Mouse (Mus musculus): Measurements from ENCODE around the gene Cnnm2. TPM values are rescaled to one million over a fixed set of nuclear protein-coding genes. Genes with fewer than 3 reads are reported as not detected.

Gene Cnnm2
- total and polyA plus RNA-seq, 3 experiments, result 4.0 to 10.7 TPM; not detected in 1

- Histone ChIP-seq H3K9ac (ENCODE audit: control insufficient read depth, low read depth, low read length, poor library complexity, severe bottlenecking) (no peak overlapping the region), H3K27me3 (ENCODE audit: control insufficient read depth in 1 of 2, insufficient read depth in 2 of 2, low read length in 2 of 2) (no peaks in the 10 kb centered on the region), H3K79me2 (ENCODE audit: control insufficient read depth, insufficient read depth, low read length, poor library complexity) (no peaks in the 10 kb centered on the region; the same call in 1 of the 2 replicates), H3K36me3 (ENCODE audit: control insufficient read depth in 1 of 2, insufficient read depth in 2 of 2, low read length in 2 of 2) (peaks cover 24 to 58% of the 10 kb centered on the region in 2 experiments), H3K4me3 (ENCODE audit: control insufficient read depth in 1 of 2, insufficient read depth in 1 of 2, low read depth in 2 of 2, low read length in 2 of 2) (no peak overlapping the region), H3K9me3 (replicated peaks; ENCODE audit: insufficient read depth, low read length) (no peaks in the 10 kb centered on the region), H3K4me1 (ENCODE audit: control insufficient read depth in 1 of 2, insufficient read depth in 2 of 2, low read length in 2 of 2) (peaks cover 14 to 20% of the 10 kb centered on the region in 2 experiments), H3K27ac (ENCODE audit: control insufficient read depth, low read depth, low read length) (no peak overlapping the region)
- TF ChIP-seq USF1 (IDR thresholded peaks at IDR 0.05; ENCODE audit: low read depth, low read length) (no peak), SMC3 (IDR thresholded peaks at IDR 0.05; ENCODE audit: low read depth, low read length) (no peak), MAFK (IDR thresholded peaks at IDR 0.05; ENCODE audit: borderline replicate concordance, low read depth, low read length) (no peak), ZC3H11A (IDR thresholded peaks at IDR 0.05; ENCODE audit: low read depth, low read length) (no peak), CHD2 (IDR thresholded peaks at IDR 0.05; ENCODE audit: low read length) (no peak), MAZ (IDR thresholded peaks at IDR 0.05; ENCODE audit: low read depth, low read length) (no peak), MYB (IDR thresholded peaks at IDR 0.05; ENCODE audit: low read depth, low read length) (no peak), TCF12 (IDR thresholded peaks at IDR 0.05; ENCODE audit: low read depth, low read length) (no peak), JUND (IDR thresholded peaks at IDR 0.05; ENCODE audit: low read depth, low read length) (no peak), HCFC1 (IDR thresholded peaks at IDR 0.05; ENCODE audit: low read depth, low read length) (no peak), CHD1 (IDR thresholded peaks at IDR 0.05; ENCODE audit: low read depth, low read length) (no peak), MYC (IDR thresholded peaks at IDR 0.05; ENCODE audit: low read depth, low read length) (no peak), SIN3A (IDR thresholded peaks at IDR 0.05; ENCODE audit: low read length) (no peak), TBP (IDR thresholded peaks at IDR 0.05; ENCODE audit: low read depth, low read length) (no peak), USF2 (IDR thresholded peaks at IDR 0.05; ENCODE audit: borderline replicate concordance in 1 of 2, insufficient read depth in 1 of 2, low read depth in 1 of 2, low read length in 2 of 2) (no peak), NRF1 (IDR thresholded peaks at IDR 0.05; ENCODE audit: insufficient read depth, low read depth, low read length, poor library complexity, severe bottlenecking) (no peak), POLR2A (IDR thresholded peaks at IDR 0.05; ENCODE audit: control insufficient read depth in 1 of 2, insufficient read depth in 1 of 2, low read depth in 1 of 2, low read length in 2 of 2, poor library complexity in 1 of 2) (no peak), RCOR1 (IDR thresholded peaks at IDR 0.05; ENCODE audit: low read depth, low read length) (no peak), GABPA (IDR thresholded peaks at IDR 0.05; ENCODE audit: low read depth, low read length) (no peak)
- DNase-seq (ENCODE audit: low read depth, low spot score), result peak; percentile 32
Measured at GRCm38 (mm10) chr19:46899306-46899705, 137.9 kb downstream of the Cnnm2 start.

DNA sequence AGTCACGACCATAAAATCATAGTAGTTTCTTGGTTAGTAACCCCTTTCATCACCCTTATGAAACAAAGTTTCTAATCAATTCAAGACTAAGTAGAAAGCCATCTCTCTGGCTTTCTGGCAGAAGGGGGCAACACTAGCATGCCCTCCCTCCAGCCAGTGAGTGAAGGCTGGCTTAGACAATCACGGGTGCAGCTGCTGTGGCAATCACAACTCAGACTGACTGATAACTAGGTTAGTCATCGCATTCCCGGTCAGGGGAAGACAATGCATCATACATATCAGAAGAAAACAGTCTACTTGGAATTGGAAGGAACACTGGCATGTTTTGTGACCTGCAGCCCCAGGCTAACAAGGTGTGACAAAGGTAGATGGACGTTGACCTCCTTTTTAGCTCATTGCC lies 138.5 kb downstream of the Cnnm2 start:
- Histone ChIP-seq H3K27ac (ENCODE audit: control insufficient read depth, low read depth, low read length) (no peak overlapping the region), H3K27me3 (ENCODE audit: control insufficient read depth in 1 of 2, insufficient read depth in 2 of 2, low read length in 2 of 2) (no peaks in the 10 kb centered on the region), H3K9ac (ENCODE audit: control insufficient read depth, low read depth, low read length, poor library complexity, severe bottlenecking) (no peak overlapping the region), H3K79me2 (ENCODE audit: control insufficient read depth, insufficient read depth, low read length, poor library complexity) (peaks cover 2% of the 10 kb centered on the region), H3K4me1 (ENCODE audit: control insufficient read depth in 1 of 2, insufficient read depth in 2 of 2, low read length in 2 of 2) (peaks cover 20 to 24% of the 10 kb centered on the region in 2 experiments), H3K9me3 (replicated peaks; ENCODE audit: insufficient read depth, low read length) (no peaks in the 10 kb centered on the region), H3K4me3 (ENCODE audit: control insufficient read depth in 1 of 2, insufficient read depth in 1 of 2, low read depth in 2 of 2, low read length in 2 of 2) (no peak overlapping the region), H3K36me3 (ENCODE audit: control insufficient read depth in 1 of 2, insufficient read depth in 2 of 2, low read length in 2 of 2) (peaks cover 30 to 53% of the 10 kb centered on the region in 2 experiments)
- no peak for DNase-seq (ENCODE audit: low read depth, low spot score)
- TF ChIP-seq MYB (IDR thresholded peaks at IDR 0.05; ENCODE audit: low read depth, low read length) (no peak), MAZ (IDR thresholded peaks at IDR 0.05; ENCODE audit: low read depth, low read length) (no peak), MYC (IDR thresholded peaks at IDR 0.05; ENCODE audit: low read depth, low read length) (no peak), NRF1 (IDR thresholded peaks at IDR 0.05; ENCODE audit: insufficient read depth, low read depth, low read length, poor library complexity, severe bottlenecking) (no peak), USF1 (IDR thresholded peaks at IDR 0.05; ENCODE audit: low read depth, low read length) (no peak), GATA1 (IDR thresholded peaks at IDR 0.05; ENCODE audit: low read depth, low read length) (no peak), SMC3 (IDR thresholded peaks at IDR 0.05; ENCODE audit: low read depth, low read length) (no peak)
